Mouse (Mus musculus): ENCODE data around the gene Plekhf1.

Plekhf1 gene

GRCm38 (mm10) chr7:38227900-38228298 is at the start of gene Plekhf1:
Gene Plekhf1 (minus strand): TSS chr7:38228016.
- peak; percentile 60 to 64 for DNase-seq (ENCODE audit: low read depth in 1 of 2, low spot score in 2 of 2)

- no peak for DNase-seq (ENCODE audit: low read depth in 1 of 2, low spot score in 2 of 2)
Measured at GRCm38 (mm10) chr7:38272551-38272950, 44.7 kb upstream of the Plekhf1 start.

GRCm38 (mm10) chr7:38271859-38272258 is 44.0 kb upstream of the Plekhf1 start:
- DNase-seq (ENCODE audit: low read depth in 1 of 2, low spot score in 2 of 2), result no peak

- DNase-seq (ENCODE audit: low read depth in 1 of 2, low spot score in 2 of 2), result no peak
Measured at GRCm38 (mm10) chr7:38271511-38271811, 43.6 kb upstream of the Plekhf1 start.

- DNase-seq (ENCODE audit: low read depth in 1 of 2, low spot score in 2 of 2), result peak; percentile 67 to 83
Measured at GRCm38 (mm10) chr7:38270703-38271510, 43.1 kb upstream of the Plekhf1 start, which contains the start of gene Pop4. Gene Pop4 (minus strand): TSS chr7:38271423.

- peak in 1 of 2 experiments; percentile 16 for DNase-seq (ENCODE audit: low read depth in 1 of 2, low spot score in 2 of 2)
Measured at GRCm38 (mm10) chr7:38267006-38267680, 39.3 kb upstream of the Plekhf1 start.

GRCm38 (mm10) chr7:38262406-38262805 is 34.6 kb upstream of the Plekhf1 start:
- DNase-seq (ENCODE audit: low read depth in 1 of 2, low spot score in 2 of 2), result no peak

- no peak for DNase-seq (ENCODE audit: low read depth in 1 of 2, low spot score in 2 of 2)
Measured at GRCm38 (mm10) chr7:38259631-38260030, 31.8 kb upstream of the Plekhf1 start.

- no peak for DNase-seq (ENCODE audit: low read depth in 1 of 2, low spot score in 2 of 2)
Measured at GRCm38 (mm10) chr7:38253441-38253840, 25.6 kb upstream of the Plekhf1 start.

GRCm38 (mm10) chr7:38251494-38252216 is 23.8 kb upstream of the Plekhf1 start:
- no peak for DNase-seq (ENCODE audit: low read depth in 1 of 2, low spot score in 2 of 2)

GRCm38 (mm10) chr7:38242417-38242816 is 14.6 kb upstream of the Plekhf1 start:
- no peak for DNase-seq (ENCODE audit: low read depth in 1 of 2, low spot score in 2 of 2)

GRCm38 (mm10) chr7:38237140-38237539 is 9.3 kb upstream of the Plekhf1 start:
- DNase-seq (ENCODE audit: low read depth in 1 of 2, low spot score in 2 of 2), result no peak

- no peak for DNase-seq (ENCODE audit: low read depth in 1 of 2, low spot score in 2 of 2)
Measured at GRCm38 (mm10) chr7:38236400-38237105, 8.7 kb upstream of the Plekhf1 start.

GRCm38 (mm10) chr7:38230285-38230684 is 2.5 kb upstream of the Plekhf1 start:
- DNase-seq (ENCODE audit: low read depth in 1 of 2, low spot score in 2 of 2), result no peak

GRCm38 (mm10) chr7:38228329-38228728 is 513 bp upstream of the Plekhf1 start:
- DNase-seq (ENCODE audit: low read depth in 1 of 2, low spot score in 2 of 2), result no peak

GRCm38 (mm10) chr7:38227181-38227899 is 476 bp downstream of the Plekhf1 start:
- DNase-seq (ENCODE audit: low read depth in 1 of 2, low spot score in 2 of 2), result no peak

- DNase-seq (ENCODE audit: low read depth in 1 of 2, low spot score in 2 of 2), result no peak
Measured at GRCm38 (mm10) chr7:38226226-38226625, 1.6 kb downstream of the Plekhf1 start.

- DNase-seq (ENCODE audit: low read depth in 1 of 2, low spot score in 2 of 2), result no peak
Measured at GRCm38 (mm10) chr7:38224577-38225369, 3.0 kb downstream of the Plekhf1 start.

GRCm38 (mm10) chr7:38220866-38221265 is 7.0 kb downstream of the Plekhf1 start:
- no peak for DNase-seq (ENCODE audit: low read depth in 1 of 2, low spot score in 2 of 2)

GRCm38 (mm10) chr7:38219526-38219925 is 8.3 kb downstream of the Plekhf1 start:
- no peak for DNase-seq (ENCODE audit: low read depth in 1 of 2, low spot score in 2 of 2)
